Mouse (Mus musculus): ENCODE measurements around the gene Hydin. TPM values are rescaled to one million over a fixed set of nuclear protein-coding genes. Genes with fewer than 3 reads are reported as not detected.

The Hydin gene
- total RNA-seq, 2 experiments from 2014 or later: 0.05 to 0.07 TPM

DNA sequence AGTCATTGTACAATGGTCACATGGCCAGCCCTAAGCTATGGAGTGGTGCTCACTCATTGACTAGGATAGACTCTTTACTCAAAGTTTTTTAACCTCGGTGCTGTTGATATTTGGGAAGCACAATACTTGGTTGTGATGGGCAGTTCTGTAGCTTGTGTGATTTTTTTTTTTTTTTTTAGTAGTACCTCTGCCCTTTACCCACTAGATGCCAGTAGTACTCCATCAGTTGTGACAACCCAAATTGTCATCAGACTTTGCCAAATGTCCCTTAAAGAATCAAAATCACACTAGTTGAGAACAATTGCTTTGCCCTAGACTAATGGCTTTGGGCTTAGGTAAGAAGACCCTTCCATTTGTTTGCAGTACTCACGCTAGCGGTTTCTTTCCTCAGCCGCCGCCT lies 353.1 kb downstream of the Hydin start:
- DNase-seq: no peak
- intact Hi-C loops (cut with DNase I): no loop called here

DNA sequence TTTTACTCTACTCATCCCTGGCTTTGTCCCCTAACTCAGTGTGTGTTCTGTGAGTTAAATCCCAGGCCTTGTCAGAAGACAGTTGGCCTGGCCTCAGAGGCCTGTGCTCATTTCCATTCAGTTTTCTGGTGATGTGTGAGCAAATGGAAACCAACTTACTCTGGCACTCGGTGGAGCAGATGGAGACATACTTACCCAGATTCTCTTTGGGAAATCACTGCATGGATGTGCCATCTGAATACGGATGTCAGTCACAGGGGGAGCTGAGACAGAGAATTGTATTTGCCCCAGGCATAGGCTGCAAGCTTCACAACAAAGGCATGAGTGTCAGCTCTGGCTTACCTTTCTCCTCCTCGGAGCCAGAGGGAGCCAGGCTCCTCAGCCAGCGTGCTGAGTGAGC lies 359.7 kb downstream of the Hydin start:
- intact Hi-C loops (cut with DNase I): no loop called here
- DNase-seq: no peak

DNA sequence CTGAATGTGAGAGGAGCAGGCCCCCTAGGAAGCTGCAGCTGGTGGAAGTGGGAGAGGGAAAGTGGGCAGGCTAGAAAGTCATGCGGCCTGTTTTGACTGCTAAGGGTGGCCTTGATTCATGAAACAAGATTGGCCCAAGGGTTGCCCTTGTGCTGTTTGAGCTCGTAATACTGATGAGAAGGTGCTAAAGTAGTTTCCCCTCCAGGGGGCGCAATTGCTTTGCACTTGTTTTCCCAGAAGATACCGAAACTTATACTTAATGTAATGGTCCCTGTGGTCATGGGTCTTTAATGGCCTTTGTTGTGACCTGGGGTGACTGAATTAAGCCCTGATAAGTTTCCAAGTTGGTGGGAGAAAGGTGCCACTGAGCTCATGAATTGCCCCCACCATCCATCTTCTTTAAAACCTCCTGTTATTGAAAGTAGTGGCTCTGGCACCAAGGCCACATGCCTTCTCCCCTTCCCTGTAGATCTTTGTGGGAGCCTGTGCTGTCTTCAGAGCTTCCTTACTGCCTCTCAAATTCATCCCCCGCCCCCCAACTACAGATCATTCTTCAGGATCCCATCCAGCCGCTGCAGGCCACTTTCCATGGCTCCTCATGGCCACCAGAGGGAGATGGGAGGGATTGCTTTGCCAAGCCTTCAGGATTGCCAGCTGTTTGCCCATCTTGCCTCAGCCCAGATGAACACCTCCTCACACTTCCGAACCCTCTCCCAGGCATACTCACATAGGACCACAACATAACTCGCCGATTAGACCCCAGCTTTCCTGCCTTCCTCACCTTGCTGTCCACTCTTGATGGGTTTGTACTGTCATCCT lies 362.7 kb downstream of the Hydin start:
- intact Hi-C loops (cut with DNase I): loop anchor here (10.0 kb wide), 1 partner anchor 445 kb away; no protein-coding TSS in a partner anchor
- DNase-seq: peak; percentile 35 to 41

DNA sequence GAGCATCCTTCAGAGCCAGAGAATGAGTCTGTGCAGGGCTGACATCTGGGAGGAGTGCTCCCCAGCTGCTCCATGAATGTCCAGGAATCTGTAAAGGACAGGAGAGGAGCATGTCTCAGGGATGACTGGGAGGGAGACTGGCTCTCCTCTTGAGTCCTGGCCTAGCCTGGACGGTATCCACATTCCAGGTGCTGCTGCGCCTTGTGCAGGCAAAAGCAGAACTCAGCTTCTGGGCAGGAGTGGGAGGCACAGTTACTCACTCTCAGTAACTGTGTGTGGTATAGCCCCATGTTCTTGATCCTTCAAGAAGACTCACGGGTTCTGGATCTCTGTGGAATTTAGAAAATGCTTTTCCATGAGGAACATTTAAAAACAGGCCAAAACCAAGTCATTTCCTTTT lies 363.3 kb downstream of the Hydin start:
- intact Hi-C loops (cut with DNase I): loop anchor here (10.0 kb wide), 1 partner anchor 445 kb away; no protein-coding TSS in a partner anchor
- no peak for DNase-seq

DNA sequence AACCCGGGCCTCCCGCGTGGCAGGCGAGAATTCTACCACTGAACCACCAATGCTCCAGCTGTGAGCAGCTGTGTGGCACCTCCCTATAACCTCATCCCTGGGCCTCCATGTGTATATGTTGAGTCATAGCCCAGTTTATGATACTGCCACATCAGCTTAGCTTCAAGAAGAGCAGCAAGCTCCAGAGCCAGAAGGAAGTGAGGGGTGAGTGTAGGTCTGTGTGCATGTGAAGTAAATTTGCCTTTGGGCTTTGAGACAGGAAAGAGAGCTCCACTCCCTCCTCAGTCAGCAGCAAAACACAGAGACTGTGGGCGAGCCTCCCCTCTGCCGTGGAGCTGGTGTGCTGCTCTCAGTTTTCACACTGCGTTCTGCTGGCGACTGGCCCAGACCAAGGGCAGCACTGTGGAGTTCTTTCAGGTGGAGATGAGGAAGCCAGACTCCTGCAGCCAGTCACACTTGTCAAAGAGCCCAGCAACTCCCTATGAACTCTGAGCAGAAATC lies 363.8 kb downstream of the Hydin start:
- peak; percentile 64 to 67 for DNase-seq

DNA sequence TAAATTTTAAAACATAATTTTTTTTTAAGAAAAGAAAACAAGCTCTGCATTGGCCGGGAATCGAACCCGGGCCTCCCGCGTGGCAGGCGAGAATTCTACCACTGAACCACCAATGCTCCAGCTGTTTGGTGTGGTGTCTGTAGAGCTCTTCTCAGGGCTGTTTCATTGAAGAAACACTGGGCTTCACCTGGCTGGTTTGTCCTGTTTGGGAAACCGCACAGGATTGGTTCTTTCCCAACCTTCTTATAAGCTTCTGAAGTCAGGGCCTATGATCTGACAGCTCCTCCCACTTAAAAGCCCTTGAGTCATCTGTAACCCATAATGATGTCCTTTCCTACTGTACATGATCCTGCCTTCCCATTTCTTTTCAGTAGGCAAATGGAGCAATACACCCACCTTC lies 364.4 kb downstream of the Hydin start:
- intact Hi-C loops (cut with DNase I): loop anchor here (10.0 kb wide), 1 partner anchor 444 kb away; no protein-coding TSS in a partner anchor
- peak in 1 of 2 experiments; percentile 32 for DNase-seq

More for the DNA sequence above, 363.8 kb downstream of the Hydin start:
- intact Hi-C loops (cut with DNase I): loop anchor here (10.0 kb wide), 1 partner anchor 444 kb away; no protein-coding TSS in a partner anchor

DNA sequence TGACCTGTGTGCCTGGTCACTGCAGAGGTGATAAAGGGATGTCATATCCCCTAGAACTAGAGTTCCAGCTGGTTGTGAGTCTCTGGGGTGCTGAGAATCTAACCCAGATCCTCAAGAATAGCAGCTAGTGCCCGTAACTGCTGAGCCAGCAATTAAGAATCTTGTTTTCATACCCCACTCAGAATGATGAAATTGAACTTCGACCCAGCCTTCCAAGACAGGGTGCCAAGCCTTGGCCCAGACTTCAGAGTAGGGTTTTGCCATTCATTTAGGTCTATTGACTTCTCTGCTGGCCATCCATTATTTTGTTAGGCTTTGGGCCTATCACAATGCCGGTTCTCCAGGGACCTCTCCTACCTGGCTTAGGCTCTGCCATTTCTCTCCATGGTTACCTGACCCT lies 367.0 kb downstream of the Hydin start:
- intact Hi-C loops (cut with DNase I): loop anchor here (10.0 kb wide), 1 partner anchor 441 kb away; no protein-coding TSS in a partner anchor
- DNase-seq: no peak

DNA sequence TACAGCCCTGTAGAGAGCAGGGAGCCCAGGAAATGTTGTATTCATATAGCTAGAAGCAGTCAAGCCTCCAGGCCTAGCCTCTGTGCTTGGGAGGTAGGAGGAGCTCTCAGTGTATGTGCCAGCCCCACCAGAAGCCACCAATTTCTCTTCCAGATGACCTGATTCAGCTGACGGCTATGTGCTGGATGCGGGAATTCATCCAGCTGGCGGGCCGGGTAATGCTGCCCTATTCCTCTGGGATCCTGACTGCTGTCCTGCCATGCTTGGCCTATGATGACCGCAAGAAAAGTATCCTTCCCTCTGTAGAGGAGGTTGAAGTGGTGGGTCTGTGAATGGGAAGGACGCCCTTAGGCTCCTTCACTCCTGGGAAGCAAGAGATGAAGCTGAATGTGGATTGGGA lies 369.4 kb downstream of the Hydin start:
- DNase-seq: no peak
- intact Hi-C loops (cut with DNase I): loop anchor here (10.0 kb wide), 1 partner anchor 439 kb away; no protein-coding TSS in a partner anchor

DNA sequence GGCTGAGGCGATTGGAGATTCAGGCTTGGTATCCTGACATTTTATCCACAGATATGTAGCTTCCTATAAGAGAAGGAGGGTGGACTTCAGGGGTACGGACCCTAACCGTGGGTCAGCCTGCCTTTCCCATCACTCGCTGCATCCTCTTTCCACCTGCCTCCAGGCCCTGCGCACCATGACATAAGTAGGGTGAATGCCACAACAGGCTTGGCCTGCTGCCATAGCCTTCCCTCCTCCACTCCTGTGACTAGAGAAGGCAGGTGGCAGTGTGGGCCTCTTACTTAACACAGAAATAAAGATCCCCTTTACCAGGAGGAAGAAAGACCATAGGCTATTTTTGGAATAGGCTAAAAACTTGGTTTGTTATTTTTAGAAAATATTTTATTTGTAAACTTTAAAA lies 375.6 kb downstream of the Hydin start:
- DNase-seq: no peak
- intact Hi-C loops (cut with DNase I): loop anchor here (5.0 kb wide), 1 partner anchor 200 kb away; no protein-coding TSS in a partner anchor

DNA sequence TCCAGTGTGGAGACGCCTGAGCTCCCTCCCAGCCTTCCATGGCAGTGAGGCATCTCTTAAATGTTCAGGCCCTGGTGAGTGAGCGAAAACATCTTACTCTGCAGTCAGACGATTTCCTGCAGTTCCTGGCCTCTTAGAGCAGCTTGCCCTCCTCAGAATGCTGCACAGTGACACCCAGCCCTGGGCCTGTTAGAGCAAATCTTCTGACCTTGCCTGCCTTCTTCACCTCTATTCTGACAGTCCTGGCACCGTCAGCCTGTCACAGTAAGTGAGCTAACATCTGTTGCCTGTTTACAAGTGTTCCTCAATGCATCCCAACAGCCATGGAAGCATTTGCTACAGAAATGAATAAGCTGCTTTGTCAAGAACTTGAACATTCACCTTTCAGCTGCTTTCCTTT lies 376.4 kb downstream of the Hydin start:
- DNase-seq: no peak
- intact Hi-C loops (cut with DNase I): loop anchor here (5.0 kb wide), 1 partner anchor 199 kb away; no protein-coding TSS in a partner anchor

DNA sequence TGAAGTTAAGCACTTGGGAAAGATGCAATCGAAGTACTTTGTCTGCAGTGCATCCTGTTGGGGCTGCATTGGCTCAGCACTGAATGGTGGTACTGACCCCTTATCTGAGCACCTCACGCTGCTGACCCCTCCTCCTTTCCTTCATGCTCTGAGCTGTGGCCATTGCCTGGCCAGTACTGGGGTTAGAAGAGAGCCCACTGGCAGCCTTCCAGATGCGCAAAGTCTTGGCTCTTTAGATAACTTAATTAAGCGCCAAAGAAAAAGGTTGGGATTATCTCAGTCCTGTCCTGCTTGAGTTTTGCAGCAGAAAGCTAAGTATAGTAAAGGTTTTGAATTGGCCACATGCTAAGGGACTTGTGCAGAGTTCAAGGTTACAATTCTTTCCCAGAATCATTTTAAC lies 377.6 kb downstream of the Hydin start:
- no peak for DNase-seq
- intact Hi-C loops (cut with DNase I): loop anchor here (5.0 kb wide), 1 partner anchor 198 kb away; no protein-coding TSS in a partner anchor

DNA sequence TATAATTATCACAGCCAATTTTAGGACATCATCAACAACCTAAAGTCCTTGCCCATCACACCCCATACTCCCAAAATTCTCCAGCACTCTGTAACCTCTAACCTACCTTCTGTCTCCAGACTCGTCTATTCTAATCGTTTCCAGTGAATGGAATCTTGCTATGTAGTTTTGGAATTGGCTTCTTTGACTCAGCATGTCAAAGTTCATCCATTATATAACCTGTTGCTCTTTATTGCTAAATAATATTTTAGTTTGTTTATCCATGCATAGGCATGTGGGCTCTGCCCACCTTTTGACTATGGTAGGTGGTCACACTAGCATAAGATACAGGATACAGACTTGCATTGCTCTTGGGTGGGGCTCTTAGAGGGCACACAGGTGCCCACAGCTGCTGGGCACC lies 378.1 kb downstream of the Hydin start:
- intact Hi-C loops (cut with DNase I): loop anchor here (5.0 kb wide), 1 partner anchor 197 kb away; no protein-coding TSS in a partner anchor
- no peak for DNase-seq

DNA sequence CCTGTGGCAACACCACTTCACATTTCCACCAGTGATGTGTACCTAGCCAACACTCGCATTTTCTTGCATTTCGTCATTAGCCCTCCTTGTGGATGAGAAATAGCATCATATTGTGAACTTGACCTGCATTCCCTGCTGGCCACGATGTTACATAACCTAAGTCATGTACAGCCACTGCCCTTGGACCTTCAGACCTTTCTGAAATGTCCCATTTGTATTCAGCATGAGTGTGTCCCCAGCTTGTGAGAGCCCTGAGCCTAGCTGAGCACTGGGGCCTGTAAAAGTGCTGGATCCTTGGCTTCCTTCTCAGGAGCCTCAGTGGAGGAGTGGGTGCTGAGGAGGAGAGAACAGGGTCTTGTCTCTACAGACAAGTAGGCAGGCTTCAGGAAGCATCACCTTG lies 378.6 kb downstream of the Hydin start:
- no peak for DNase-seq
- intact Hi-C loops (cut with DNase I): no loop called here

DNA sequence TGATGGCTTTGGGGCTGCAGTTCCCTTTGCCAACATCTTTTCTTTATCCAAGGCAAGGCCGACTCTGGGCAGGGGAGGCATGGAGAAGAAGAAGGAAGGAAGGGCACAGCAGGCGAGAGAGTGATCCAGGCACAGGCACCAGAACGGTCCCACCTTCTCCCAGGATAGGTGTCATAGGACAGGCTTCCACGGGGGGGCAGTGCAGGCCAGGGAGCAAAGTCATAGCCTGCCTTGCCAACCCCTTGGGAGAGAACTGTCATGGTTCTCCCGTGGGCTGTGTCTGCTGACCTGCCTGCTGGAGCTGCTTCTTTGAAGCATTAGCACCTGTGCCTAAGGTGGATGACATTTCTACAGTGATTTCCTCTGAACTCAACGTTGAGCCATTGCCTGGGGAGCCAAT lies 379.3 kb downstream of the Hydin start:
- DNase-seq: peak; percentile 74 to 77

DNA sequence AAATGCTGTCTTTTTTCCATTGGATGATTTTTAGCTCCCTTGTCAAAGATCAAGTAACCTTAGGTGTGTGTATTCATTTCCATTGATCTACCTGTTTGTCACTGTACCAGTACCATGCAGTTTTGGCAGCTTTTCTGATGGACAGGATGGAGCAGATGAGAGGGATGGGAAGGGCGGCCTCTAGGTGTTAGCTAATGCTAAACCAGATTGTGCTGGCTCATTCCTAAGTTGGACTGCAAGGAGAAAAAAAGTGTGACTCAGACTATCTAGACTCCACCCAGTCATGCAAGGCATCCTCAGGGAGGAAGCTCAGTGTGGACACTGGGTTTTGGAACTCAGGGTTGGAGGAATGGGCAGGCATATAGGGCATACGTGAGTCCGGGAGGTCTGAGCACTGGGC lies 381.8 kb downstream of the Hydin start:
- intact Hi-C loops (cut with DNase I): no loop called here
- no peak for DNase-seq

More for the DNA sequence above, 379.3 kb downstream of the Hydin start:
- intact Hi-C loops (cut with DNase I): loop anchor here (1.0 kb wide), 1 partner anchor 80 kb away; no protein-coding TSS in a partner anchor

DNA sequence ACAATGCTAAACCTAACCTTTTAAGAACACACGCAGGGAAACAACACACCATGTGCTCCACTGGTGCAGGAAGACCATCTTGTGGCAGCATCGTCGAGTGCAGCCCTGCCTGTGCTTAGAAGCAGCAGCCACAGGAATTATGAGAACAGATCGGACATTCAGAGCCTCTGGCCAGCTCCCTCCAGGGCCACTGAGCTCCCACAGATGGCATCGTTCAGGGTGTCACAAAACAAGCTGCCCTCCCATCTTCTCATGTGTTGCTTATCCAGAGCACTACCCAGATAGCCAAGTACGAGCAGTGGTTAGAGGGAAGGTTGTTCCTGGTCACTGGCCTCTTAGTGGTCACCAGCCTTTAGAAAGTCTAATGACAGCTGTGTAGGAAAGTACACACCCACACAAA lies 382.5 kb downstream of the Hydin start:
- intact Hi-C loops (cut with DNase I): no loop called here
- no peak for DNase-seq

DNA sequence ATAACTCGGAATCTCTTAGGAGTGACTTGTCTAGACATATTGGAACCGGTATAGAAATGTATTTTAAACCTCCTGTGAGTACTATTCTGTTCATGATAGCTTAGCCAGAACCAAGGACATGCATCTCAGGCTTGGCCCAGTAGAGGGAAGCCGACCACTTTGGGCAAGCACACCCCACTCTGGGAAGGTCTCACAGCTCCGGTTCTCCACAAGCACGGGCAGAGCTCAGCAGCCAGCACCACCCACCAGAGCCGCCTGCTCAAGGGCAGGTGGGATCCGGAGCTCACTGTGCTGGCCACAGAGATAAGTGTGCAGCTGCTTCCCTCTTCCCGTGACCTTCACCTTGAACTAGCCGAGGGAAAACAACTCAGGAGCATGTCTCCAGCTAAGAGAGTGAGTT lies 384.1 kb downstream of the Hydin start:
- intact Hi-C loops (cut with DNase I): no loop called here
- no peak for DNase-seq

DNA sequence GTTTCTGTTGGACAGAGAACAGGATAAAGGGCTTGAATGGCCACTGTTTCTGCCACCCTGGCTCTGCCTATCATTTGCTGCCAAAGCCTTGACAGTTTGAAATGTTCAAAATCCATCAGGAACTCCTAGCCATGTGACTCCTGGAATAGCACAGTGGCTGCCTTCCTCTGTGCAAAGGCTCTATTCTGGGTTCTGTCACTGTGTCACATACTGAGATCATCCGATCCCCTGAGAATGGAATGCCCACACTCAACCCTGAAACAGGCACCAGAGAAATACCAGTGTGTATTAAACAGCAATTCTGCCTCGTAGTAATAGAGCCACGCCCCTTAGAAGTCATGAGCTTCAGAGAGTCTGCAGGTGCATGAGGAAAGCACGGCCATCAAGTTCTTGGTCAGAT lies 385.1 kb downstream of the Hydin start:
- no peak for DNase-seq
- intact Hi-C loops (cut with DNase I): no loop called here

DNA sequence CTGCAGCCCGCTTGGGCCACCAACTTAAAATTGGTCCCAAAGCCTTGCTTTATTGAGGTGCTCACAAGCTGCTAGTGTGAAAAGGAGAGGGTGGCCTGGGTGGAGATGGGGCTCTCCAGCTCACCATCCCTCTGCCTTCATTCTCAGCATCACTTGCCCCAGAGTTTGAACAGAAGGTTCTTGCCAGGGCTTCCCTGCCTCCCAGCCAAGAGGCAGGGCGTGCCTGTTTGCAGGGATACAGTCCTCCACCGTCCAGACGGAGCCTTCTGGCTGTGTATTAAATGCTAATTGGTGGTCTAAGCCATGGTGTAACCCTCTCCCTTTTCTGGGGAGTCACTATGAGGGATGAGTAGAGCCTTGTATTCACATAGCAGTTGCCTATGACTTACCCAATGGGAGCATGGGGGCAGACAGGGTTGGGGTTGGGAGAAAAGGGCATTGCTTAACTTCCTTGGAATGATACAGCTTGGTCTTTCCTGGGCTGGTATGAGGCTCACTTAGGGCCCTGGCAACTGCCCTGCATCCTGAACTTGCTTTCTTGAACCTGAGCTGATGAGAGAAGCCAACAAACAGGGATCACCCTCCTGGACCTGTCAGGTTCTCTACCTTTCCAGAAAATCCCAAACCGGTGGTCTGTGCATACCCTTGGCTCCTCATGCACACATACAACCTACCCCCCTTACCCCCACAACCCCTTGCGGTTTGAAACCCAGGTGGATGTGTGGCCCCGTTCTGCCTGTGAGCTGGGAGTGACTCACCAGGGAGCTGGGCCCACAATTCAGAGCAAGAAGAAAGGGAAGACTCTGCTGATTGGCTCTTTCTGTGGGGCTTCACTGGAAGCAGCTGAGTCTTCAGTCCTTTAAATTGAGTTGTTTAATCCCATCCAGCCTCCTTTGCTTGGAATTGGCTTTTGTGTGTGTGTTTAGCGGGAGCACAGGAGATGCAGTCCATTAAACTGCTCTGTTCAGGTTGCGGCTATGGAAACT lies 387.6 kb downstream of the Hydin start:
- intact Hi-C loops (cut with DNase I): no loop called here
- DNase-seq: peak in 1 of 2 experiments; percentile 35

DNA sequence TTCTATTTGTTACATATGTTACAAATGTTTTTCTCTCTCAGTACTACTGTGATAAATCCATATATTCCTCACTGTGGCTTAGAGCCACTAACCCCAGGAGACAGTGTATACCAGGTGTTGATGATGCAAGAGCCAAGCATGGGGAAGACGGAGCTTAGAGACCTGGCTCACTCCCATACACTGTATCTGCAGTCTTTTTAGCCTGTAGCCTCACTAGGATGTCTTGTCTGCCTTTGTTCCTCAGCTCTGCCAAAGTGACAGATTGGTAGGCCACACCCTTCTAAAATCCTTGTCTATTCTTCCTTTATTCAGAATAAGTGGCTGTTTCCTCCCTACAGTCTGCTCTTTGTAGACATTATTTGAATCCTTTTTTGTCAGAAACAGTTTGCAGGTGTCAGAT lies 389.1 kb downstream of the Hydin start:
- intact Hi-C loops (cut with DNase I): no loop called here
- no peak for DNase-seq

Data from gastrocnemius, postnatal 36 days (tissue).